Mouse (Mus musculus) liver, adult 2 months (tissue): ENCODE measurements around the gene Atp2b1.

Experiments
- CTCF ChIP-seq: fragments of 200-500 bp; IDR thresholded peaks from 2 replicates; pipeline ENCODE4 v1.5.1; 2011; ENCODE audit warnings: low read depth, low read length, control low read depth
- POLR2A ChIP-seq: fragments of 200-500 bp; IDR thresholded peaks from 2 replicates; pipeline ENCODE4 v1.6.1; 2011; ENCODE audit warnings: low read length, control low read depth; ENCODE audit not compliant: insufficient read depth; ENCODE audit errors: extremely low read depth

- TF ChIP-seq CTCF: no peak
- TF ChIP-seq POLR2A: no peak
These were observed 35.6 kb upstream of the Atp2b1 start for GRCm38 (mm10) chr10:98878636-98879035.
